In the genomic region with DNA sequence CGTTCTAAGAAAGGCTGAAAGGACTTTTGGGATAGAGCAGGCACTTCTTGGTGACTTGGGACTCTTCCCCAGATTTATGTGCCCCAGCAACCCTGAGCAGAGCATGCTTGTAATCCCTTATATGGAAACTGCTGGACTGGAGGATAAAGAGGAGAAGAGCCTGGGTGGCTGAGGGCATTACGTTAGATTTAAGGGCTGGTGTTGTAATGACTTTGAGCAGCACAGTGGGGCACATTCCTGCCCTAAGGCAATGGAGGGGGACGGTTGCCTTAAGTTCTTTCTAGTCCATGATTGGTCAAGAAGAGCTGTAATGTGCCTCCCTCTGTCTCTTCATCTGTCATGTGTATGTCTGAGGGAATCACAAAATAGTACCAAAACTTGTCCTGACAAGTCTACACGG, we compare ENCODE assay signal across 17 mouse cellular contexts.
DNase-seq lines count a peak whose midpoint lies in the region; ATAC-seq and TF ChIP-seq lines count a peak whose summit lies in the region.
"Had no signal": no experiment of that assay in that cellular context is flagged by ENCODE, and none has a peak within 500 bp of the region (broad histone marks: within the 10 kb centered on the region; RNA-seq: fewer than 3 reads in every experiment).

No protein-coding gene starts in this region.

- no peaks in the 10 kb centered on the region for H3K27me3 ChIP-seq in heart, embryonic 14.5 days (ENCODE audit: control insufficient read depth, insufficient read depth, low read length)
- H3K27me3 ChIP-seq in limb, embryonic 15.5 days: no peaks in the 10 kb centered on the region
- H3K27me3 ChIP-seq in forebrain, embryonic 12.5 days: no peaks in the 10 kb centered on the region
- H3K27me3 ChIP-seq: megakaryocyte, embryonic 14.5 days had no signal

- ATAC-seq in heart, embryonic 14.5 days (ENCODE audit: insufficient number of reproducible peaks, insufficient read depth, low FRiP score, low read depth): no peak
- no peak for ATAC-seq in limb, embryonic 15.5 days (ENCODE audit: insufficient number of reproducible peaks, low FRiP score, low TSS enrichment, low read depth)
- no peak for ATAC-seq in forebrain, embryonic 12.5 days (ENCODE audit: low FRiP score)
- ATAC-seq: inflammation-experienced regulatory T-cells, adult 6 months; midbrain, embryonic 16.5 days had no signal

- 52% methylated on average over 4 of the region's 4 CpGs for WGBS in heart, embryonic 14.5 days
- WGBS in limb, embryonic 15.5 days: 44% methylated on average over 4 of the region's 4 CpGs
- 67% methylated on average over 4 of the region's 4 CpGs for WGBS in forebrain, embryonic 12.5 days

- no peaks in the 10 kb centered on the region for H3K9me3 ChIP-seq in heart, embryonic 14.5 days (ENCODE audit: control insufficient read depth, low read length)
- no peaks in the 10 kb centered on the region for H3K9me3 ChIP-seq in limb, embryonic 15.5 days
- no peaks in the 10 kb centered on the region for H3K9me3 ChIP-seq in forebrain, embryonic 12.5 days

- TF ChIP-seq CTCF in left cerebral cortex, adult 2 months (IDR thresholded peaks at IDR 0.05): no peak

- peaks cover 75% of the 10 kb centered on the region for H3K36me3 ChIP-seq in heart, embryonic 14.5 days (ENCODE audit: control insufficient read depth, insufficient read depth, low read length)
- H3K36me3 ChIP-seq in limb, embryonic 15.5 days: peaks cover 7% of the 10 kb centered on the region; the same call in 1 of the 2 replicates
- H3K36me3 ChIP-seq in forebrain, embryonic 12.5 days (replicated peaks): no peaks in the 10 kb centered on the region
- H3K36me3 ChIP-seq: G1E had no signal

- H3K9ac ChIP-seq in heart, embryonic 14.5 days (ENCODE audit: low read length): peak overlapping the region; percentile 45; the same call in 1 of the 2 replicates
- H3K9ac ChIP-seq in limb, embryonic 15.5 days: no peak overlapping the region
- no peak overlapping the region for H3K9ac ChIP-seq in forebrain, embryonic 12.5 days

- no peak for DNase-seq in heart, postnatal 14 days
- no peak for DNase-seq in left cerebral cortex, adult 2 months (ENCODE audit: extremely low spot score in 1 of 2, low spot score in 2 of 2)
- DNase-seq in left cerebral cortex, postnatal 14 days (ENCODE audit: low spot score in 2 of 2): no peak
- DNase-seq in ZHBTc4 (ENCODE audit: low read depth, low spot score) (peak; percentile 60), liver (no peak)
- DNase-seq: adrenal gland, postnatal 10 days; B cell, adult 2 months; cerebellum, adult 2 months; gastrocnemius, postnatal 25 days; lung, adult 18-20 months had no signal

- H3K4me2 ChIP-seq in heart, embryonic 14.5 days (ENCODE audit: low read length): 0 out of 2 replicates have a peak overlapping the region, but pooled peaks have one; percentile 7
- no peak overlapping the region for H3K4me2 ChIP-seq in limb, embryonic 15.5 days
- no peak overlapping the region for H3K4me2 ChIP-seq in forebrain, embryonic 12.5 days

- peaks cover 37 to 60% of the 10 kb centered on the region in 2 experiments for H3K4me1 ChIP-seq in heart, embryonic 14.5 days (ENCODE audit: control insufficient read depth in 2 of 2, insufficient read depth in 2 of 2, low read length in 2 of 2)
- H3K4me1 ChIP-seq in limb, embryonic 15.5 days: peaks cover 44% of the 10 kb centered on the region
- H3K4me1 ChIP-seq in forebrain, embryonic 12.5 days: no peaks in the 10 kb centered on the region

- no peak overlapping the region for H3K4me3 ChIP-seq in heart, embryonic 14.5 days (ENCODE audit: control insufficient read depth in 1 of 2, insufficient read depth in 1 of 2, low read depth in 1 of 2, low read length in 2 of 2)
- H3K4me3 ChIP-seq in left cerebral cortex, adult 2 months: no peak overlapping the region
- peak overlapping the region; percentile 20; the same call in 1 of the 2 replicates for H3K4me3 ChIP-seq in limb, embryonic 15.5 days
- H3K4me3 ChIP-seq in forebrain, embryonic 12.5 days (replicated peaks): no peak overlapping the region
- H3K4me3 ChIP-seq: megakaryocyte, embryonic 14.5 days had no signal

- peak overlapping the region; percentile 21 to 94; a peak in 2 of 4 replicates for H3K27ac ChIP-seq in heart, embryonic 14.5 days (replicated peaks in 1 of 2; ENCODE audit: control insufficient read depth in 1 of 2, insufficient read depth in 1 of 2, low read depth in 2 of 2, low read length in 2 of 2)
- peak overlapping the region; percentile 82; the same call in 1 of the 2 replicates for H3K27ac ChIP-seq in left cerebral cortex, adult 2 months
- peak overlapping the region; percentile 70; the same call in 1 of the 2 replicates for H3K27ac ChIP-seq in limb, embryonic 15.5 days
- no peak overlapping the region for H3K27ac ChIP-seq in forebrain, embryonic 12.5 days

- intact Hi-C loops in heart, postnatal 14 days (cut with DNase I): no loop called here
- intact Hi-C loops in left cerebral cortex, adult 2 months (cut with DNase I): loop anchor here (5.0 to 10.0 kb wide), 2 partner anchors 88 to 305 kb away; no protein-coding TSS in a partner anchor
- intact Hi-C loops in left cerebral cortex, postnatal 14 days (cut with DNase I): no loop called here
